Mouse (Mus musculus) spleen, adult 12 weeks (tissue): ENCODE data around the gene Aldh1a2.

Experiments
- DNase-seq: peaks from one replicate; pipeline ENCODE4 v3.0.0; 2022; ENCODE audit warnings: low spot score

The Aldh1a2 gene

DNA sequence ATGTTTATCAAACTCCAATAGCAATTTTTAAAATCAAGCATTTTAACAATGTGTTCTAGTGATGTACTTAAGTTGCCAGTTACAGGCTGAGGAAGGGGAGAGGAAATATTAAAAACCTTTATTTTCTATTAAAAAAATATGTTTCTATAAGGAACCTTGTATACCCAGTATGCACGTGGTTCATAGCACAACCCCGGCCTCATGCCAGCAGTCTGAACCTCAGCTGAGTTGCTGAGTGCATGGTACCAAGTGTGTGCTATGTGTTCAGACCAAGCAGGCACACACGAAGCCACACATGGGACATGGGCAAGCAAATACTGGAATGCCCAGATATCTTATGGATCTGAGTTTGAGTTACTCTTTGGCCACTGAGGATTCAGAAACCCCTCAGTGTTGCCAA is 74.2 kb downstream of the Aldh1a2 start:
- DNase-seq, result no peak

DNA sequence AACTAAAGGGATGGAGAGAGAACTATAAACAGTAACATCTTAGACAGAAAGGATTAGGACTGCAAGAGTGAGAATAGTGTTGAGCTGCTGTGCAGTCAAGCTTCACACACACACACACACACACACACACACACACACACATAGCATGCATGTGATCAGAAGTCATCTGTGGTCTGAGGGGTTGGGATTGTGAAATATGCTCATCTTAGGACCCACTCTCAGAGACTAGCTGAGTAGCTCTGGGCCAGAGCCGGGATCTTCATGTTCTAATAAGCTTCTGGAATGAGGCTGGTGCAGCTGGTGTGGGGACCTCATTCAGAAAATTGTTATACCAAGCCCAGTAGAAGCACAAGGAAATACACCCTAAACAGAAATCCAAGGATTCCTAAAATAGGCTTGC is 75.1 kb downstream of the Aldh1a2 start:
- no peak for DNase-seq

DNA sequence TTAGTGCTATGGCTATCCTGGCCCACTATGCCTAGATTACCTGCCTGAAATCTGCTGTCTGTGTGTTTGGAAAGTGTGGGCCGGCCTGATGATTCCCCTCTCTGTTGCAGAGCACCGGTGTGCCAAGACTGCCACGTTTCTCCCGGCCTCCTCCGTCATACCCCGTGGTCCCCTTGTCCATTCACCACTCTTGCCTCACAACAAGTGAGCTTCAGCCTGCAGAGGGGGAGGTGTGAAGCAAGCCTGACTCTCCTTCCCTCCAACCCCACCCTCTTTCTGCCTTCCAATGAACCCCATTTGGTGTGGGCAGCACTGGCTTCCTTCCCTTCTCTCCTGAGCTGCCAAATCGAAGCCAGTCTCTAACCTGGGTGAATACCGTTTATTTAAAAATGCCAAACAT is 79.9 kb downstream of the Aldh1a2 start:
- DNase-seq, result no peak

DNA sequence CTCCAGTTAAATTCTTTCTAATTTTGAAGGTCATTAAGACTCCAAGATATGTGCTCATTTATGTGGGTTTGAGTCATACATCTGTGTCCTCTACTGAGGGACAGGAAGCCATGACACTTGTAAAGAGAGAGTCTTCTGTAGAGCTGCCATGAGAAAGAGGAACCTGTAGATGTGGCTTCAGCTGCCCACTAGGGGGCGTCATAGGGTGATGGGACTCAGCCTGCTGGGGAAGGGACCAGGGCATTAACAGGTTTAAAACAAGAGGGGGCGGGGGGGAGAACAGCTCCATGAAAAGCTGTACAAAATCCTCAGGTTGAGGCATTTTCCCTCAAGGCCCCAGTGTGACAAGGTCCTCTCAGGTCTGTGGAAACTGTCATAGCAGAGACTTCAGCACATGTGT is 88.0 kb downstream of the Aldh1a2 start:
- no peak for DNase-seq

DNA sequence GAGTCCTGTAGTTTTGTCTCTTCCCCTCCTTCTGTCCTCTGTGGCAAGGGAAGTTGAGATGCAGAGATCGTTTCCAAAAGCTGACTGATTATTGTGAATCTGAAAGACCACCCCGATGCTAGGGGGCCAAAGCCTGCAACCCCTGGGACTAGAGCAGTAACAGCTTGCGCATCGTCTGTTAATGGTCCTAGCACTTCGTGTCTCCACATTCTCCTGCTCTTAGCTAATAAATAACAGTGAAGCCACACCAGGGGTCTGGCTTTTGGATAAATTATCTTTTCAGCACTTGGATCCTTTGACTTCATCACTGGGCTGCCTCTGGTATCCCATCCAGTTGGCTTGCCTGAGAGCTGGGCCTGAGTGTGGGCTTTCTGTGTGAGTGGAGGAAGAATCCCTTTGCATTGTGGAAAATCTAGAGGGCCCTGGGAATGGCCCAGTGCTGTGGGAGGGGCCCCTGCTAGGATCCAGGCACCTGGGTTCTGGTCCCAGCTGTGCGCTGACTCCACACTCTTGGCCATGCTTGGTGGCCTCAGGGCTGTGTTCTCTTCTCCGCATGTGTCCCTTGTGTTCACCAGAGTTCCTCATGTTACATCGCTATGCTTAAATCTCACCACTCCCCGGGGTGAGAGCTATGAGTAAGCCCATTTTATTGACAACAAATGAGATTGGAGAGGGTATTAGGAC is 91.7 kb downstream of the Aldh1a2 start:
- DNase-seq, result no peak

DNA sequence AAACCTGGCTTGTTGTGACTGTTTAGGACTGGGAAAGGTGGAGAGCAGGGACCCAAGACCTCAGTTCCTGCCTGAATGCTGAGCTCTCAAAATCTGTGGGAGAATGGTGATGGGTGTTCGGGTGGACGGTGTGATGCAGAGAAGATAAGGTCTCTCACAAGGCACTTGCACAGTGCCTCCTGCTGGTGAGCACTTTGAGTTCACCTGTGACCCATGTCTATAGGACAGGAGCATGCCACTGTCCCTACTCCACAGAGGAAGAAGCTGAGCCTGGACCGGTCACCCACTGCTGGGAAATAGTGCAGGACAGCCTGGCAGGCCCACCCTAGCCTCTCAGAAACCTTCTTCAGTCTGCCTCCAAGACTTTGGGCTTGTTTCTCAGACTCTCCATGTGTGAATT is 100.4 kb downstream of the Aldh1a2 start:
- no peak for DNase-seq

DNA sequence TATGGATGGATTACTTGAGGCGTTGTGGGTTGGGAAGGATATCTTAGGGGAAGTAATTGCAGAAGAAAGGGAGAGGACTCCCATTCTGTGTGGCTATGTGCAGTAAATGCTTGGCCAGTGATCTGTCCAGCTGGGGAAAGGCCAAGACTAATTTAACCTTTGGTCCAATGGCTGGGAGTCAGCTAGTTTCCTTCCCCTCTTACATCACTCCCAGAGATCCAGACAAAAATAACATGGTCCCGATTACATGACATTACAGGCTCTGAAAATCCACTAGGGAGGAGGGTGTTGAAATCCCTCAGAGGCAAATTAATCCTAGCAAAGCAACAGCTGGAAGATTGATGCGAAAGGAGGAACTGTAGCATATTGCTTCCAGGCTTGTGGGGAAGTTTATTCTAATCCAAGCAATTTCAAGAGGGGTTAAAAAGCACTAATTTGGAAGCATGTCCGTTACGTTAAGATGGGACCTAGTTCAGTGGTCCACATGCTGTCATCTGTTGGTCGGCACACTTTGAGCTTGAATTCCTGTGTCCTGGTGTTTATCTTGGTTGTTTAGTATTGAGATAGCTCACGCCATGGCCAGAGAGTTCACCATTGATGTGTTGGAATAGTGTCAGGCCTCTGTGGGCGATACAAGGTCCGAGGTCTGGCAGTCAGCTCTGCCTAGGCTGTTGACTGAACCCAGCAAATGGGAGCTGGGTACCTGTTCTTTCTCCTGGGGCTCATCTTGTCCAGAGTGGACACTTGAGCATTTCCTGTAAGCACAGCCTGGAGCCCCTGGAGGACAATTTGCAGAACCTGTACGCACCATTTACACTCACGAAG is 101.7 kb downstream of the Aldh1a2 start:
- DNase-seq, result no peak

DNA sequence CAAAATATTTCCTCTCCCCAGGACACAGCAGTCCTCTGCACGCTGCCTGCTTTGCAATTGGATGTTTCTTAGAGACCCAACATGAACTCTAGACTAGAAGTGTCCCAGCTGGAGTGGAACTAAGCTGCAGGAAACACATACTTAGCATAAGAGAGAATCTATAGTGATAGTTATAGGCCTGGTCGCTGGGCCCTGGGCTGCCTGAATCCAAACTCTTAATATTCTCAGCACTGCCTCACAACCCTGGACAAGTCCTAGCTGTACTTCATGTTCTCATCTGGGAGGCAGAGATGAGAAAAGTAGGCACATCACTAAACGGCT is 102.3 kb downstream of the Aldh1a2 start:
- no peak for DNase-seq

DNA sequence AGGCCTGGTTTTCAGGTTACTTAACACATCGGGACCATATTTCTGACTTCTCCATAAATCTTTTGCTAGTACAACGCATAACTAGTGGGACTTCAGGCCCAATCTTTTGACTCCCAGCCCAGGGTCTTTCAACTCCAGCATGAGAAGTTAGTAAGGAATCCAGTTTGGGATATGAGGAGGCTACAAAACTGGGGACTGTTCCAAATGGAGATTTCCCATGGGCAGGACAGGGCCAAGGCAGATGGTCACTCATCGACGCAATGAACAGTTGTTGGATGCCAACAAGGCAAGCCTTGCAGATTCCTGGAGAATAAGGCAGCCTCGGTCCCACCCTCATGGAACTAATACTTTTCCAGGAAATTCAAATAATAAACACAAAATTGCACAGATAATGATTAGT is 104.2 kb downstream of the Aldh1a2 start:
- DNase-seq, result no peak

DNA sequence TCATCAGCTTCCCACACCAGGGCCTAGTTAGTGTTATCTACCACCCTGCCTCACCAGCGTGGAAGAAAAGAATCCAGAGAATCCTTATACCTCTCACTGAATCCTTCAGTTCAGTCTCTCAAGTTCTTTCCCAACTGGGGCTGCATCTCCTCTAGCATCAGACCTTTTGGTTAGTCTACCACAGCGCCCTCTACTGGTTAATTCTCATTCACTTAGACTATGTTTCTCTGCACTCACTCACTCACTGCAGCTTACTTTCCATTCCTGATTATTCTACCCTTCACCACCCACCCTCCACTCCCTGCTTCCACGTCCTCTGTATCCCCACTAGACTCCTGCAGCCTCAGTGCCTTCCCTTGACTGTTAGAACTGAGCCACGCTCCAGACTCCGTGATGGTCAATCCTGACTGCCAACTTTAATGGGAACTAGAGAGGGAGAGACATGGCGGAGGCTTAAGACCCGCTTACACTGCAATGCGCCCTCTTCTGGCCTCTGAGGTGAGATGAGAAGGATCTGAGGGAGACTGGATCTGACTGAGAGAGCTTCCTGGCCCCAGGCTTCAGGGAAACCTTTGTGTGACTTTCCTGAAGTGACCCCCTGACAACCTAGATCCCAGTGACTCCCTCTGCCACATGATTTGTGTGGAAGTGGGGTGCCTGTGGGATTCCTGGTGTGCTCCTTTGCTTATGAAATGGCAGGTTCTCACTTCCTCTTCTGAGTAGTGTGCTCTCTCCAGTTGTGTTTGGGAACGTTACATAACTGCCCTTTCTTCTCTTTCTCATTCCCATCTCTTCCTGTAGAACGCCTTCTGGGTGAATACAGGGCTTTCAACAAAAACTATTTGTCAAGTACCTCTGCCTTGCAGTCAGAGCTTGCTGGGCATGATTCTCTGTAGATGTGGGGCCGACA is 104.9 kb downstream of the Aldh1a2 start:
- DNase-seq, result no peak

DNA sequence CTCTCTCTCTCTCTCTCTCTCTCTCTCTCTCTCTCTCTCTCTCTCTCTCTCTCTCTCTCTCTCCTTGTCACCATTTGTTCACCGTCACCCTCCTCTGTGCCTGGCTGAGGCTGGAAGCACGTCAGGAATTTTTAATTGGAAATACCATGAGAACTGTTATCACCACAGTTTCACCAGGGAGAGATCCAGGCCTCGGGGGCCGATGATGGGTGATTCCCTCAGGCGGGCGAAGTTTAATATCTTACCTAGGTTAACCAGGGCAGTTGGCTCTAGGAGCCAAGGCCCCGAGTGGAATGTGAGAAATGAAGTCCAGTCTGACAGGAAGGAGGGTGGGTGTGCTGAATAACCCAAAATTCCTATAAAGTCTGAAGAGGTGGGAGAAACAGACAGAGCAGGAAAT is 105.8 kb downstream of the Aldh1a2 start:
- DNase-seq, result no peak

DNA sequence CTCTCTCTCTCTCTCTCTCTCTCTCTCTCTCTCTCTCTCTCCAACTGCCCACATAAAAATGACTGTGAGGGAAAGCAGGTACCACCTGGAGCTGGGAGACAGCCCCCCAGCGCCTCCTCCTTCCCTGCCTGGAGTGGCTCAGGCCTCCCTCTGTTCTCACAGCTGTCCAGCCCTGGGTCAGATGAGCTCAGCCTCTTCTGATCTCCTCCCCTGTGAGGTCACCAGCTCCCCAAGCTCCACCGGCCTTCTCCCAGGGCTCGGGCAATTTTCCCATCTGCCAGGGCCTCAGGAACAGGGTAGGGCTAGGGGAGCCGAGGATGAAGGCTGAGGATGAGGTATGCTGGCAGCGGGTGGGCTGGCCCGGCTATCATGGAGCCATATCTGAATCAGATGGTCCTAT is 106.3 kb downstream of the Aldh1a2 start:
- no peak for DNase-seq

DNA sequence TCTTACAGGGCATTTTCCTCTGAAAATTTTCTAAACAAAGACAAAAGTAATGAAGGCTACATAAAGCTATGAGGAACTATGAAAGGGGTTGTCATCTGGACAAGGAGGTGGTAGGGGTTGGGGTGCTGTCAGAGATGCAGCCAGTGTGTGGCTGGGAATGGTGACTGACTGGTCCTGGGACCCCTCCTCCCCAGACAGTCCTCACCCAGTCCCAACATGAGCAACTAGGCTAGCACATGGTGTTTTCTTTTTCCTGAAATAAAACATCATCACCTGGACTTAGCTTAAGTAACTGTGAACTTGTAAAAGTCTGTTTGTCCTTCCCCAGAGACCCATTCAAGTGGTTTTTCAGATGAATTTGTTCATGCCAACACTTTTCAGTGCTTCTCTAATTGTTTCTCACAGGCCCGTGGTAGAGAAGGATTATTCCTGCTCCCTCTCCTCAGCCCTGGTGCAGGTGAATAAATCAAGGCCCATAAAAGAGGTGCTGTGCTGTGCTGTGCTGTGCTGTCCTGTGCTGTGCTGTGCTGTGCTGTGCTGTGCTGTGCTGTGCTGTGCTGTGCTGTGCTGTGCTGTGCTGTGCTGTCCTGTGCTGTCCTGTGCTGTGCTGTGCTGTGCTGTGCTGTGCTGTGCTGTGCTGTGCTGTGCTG is 107.8 kb downstream of the Aldh1a2 start:
- no peak for DNase-seq

DNA sequence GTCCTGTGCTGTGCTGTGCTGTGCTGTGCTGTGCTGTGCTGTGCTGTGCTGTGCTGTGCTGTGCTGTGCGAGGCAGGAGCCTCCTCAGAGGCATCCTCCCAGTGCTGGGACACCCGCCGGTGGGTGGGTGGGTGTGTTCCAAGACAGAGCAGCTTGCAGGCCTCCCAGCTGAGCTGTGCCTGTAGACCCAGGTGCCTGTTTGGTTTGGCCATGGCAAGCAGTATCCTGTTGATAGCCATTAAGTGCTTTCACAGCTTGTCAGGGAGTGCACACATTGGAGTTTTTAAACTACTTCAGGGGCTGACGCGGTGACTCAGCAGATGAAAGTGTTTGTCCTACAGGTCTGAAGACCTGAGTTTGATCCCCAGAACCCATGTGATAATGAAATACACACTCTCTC is 108.5 kb downstream of the Aldh1a2 start:
- no peak for DNase-seq

DNA sequence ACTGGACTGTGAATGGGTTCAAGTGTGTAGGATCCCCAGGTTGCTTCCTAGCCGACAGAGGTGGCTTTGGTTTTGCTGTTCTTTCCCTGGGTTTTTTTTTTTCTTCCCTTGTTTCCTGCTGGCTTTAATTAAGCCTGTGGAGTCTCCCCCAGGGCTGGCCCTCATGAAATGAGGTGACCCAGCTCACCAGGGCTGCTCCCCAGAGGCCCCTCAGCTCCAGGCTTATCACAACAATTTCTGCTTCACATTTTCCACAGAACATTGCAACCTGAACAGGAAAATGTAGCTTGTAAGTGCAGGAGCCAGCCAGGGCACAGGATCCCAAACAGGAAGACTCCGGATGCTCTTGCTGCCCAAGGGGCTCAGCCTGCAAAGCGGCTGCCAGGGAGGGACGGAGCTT is 110.7 kb downstream of the Aldh1a2 start:
- DNase-seq, result no peak

DNA sequence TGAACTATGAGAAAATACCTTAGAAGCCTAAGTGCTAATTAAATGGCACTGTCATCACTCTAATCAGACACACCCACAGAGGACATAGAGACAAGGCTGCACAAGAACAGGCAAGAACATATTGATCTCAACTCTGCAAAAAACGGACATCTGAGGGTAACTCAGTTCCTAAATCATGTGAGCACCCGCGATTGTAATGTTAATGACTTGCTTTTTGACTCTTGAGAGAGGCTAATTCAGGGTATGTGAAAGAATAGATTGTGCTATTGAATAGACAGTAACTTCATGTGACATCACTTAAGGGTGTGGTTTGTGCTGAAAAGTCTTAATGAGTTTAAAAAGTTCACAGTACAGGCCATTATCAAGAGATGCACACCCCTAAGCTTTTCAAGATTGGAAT is 116.1 kb downstream of the Aldh1a2 start:
- no peak for DNase-seq

DNA sequence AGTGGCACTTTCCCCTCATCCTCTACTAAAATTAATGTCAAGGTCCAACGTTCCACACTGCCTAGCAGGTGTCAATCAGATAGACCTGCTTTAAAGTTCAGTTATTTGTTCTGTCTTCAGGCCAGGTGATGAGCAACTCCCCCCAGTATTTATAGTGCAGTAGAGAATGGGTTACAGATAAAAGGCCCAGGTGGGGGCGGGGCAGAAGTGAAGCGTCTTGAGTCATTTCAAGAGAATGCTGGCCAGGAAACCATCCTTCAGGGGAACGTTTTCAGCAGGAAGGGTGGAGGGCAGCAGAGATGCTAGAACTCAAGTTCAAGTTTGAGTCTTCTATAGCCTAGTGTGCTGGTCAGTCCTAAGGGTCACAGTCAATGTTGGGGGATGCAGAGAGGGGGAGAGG is 121.1 kb downstream of the Aldh1a2 start:
- no peak for DNase-seq

DNA sequence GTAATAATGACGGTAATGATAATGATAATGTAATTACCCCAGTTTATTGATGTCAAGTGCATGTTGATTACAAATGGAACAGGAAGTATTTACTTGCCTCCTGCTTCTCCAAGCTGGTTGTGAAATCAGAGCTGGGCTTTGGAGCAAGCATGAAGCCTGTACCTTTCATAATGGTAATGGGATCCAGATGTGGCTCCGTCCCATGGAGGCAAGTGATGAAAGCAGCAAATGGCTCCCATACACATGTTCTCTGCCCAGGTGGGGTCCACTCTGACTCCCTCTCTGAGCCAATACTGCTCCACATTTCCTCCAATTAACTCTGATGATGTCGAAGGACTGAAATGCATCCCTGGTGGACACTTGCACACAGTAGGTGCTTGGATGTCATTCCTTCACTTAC is 121.8 kb downstream of the Aldh1a2 start:
- DNase-seq, result no peak

DNA sequence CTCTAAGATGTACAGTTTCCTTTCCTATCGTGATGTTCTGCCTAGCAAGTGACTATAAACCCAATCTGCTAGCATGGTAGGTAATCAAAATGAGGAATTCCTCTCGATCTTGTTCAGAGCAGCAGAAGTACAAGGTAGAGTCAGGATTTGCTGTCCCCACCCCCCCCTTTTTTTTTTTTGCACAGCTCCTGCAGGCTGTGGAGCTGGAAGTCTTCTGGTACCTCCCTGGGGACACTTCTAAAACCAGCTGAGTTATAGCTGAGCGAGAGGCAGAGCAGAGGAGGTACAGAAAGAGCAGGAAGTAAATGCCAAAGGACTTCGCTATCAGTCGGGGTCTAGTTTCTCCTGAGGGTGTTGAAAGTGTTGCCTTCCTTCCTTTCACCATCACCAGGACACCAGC is 124.5 kb downstream of the Aldh1a2 start:
- no peak for DNase-seq
